In the genomic region with DNA sequence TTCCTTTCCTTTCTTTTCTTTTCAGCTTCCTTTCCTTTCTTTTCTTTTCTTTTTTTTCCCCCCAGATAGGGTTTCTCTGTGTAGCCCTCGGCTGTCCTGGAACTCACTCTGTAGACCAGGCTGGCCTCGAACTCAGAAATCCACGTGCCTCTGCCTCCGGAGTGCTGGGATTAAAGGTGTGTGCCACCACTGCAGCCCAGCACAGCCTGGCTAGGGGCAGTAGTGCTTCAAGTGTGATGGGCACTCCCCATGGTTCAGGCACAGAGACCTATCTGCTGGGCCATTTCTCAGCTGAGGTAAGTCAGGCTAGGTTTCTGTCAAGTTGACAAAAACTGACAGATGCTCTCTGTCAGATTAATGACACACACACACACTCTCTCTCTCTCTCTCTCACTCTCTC, we compare ENCODE assay signal across 30 mouse cellular contexts.
"Had no signal": no experiment of that assay in that cellular context is flagged by ENCODE, and none has a peak within 500 bp of the region (broad histone marks: within the 10 kb centered on the region; RNA-seq: fewer than 3 reads in every experiment).

No protein-coding gene starts in this region.

- H3K36me3 ChIP-seq: limb, embryonic 10.5 days; limb, embryonic 12.5 days; limb, embryonic 13.5 days; limb, embryonic 15.5 days; liver, embryonic 12.5 days; liver, embryonic 13.5 days; liver, embryonic 15.5 days; lung, embryonic 15.5 days; midbrain, embryonic 10.5 days; midbrain, embryonic 12.5 days; midbrain, embryonic 13.5 days; neural tube, embryonic 12.5 days had no signal

- DNase-seq: left cerebral cortex, postnatal 4 days; liver; liver, embryonic 13.5 days; liver, postnatal 0 days; lung, adult 18-20 months; lung, adult 2 months; lung, embryonic 14.5 days; lung, postnatal 10 days; lung, postnatal 14 days; lung, postnatal 36 days; lung, postnatal 4 days; midbrain, embryonic 14.5 days had no signal

- H3K9me3 ChIP-seq: limb, embryonic 10.5 days; limb, embryonic 12.5 days; limb, embryonic 13.5 days; limb, embryonic 15.5 days; liver, embryonic 12.5 days; liver, embryonic 13.5 days; liver, embryonic 15.5 days; lung, embryonic 15.5 days; megakaryocyte, embryonic 14.5 days; midbrain, embryonic 10.5 days; midbrain, embryonic 12.5 days; midbrain, embryonic 13.5 days; neural tube, embryonic 12.5 days had no signal

- H3K4me2 ChIP-seq: limb, embryonic 12.5 days; limb, embryonic 13.5 days; limb, embryonic 15.5 days; liver, embryonic 11.5 days; liver, embryonic 12.5 days; liver, embryonic 13.5 days; liver, embryonic 15.5 days; lung, embryonic 14.5 days; lung, embryonic 15.5 days; midbrain, embryonic 12.5 days; midbrain, embryonic 13.5 days; neural tube, embryonic 12.5 days had no signal

- ATAC-seq: liver, embryonic 12.5 days; liver, postnatal 0 days; lung, postnatal 0 days; midbrain, embryonic 13.5 days; midbrain, embryonic 16.5 days had no signal

- H3K4me3 ChIP-seq: limb, embryonic 10.5 days; limb, embryonic 12.5 days; limb, embryonic 13.5 days; limb, embryonic 15.5 days; liver, embryonic 12.5 days; liver, embryonic 13.5 days; liver, embryonic 15.5 days; lung, embryonic 15.5 days; megakaryocyte, embryonic 14.5 days; midbrain, embryonic 10.5 days; midbrain, embryonic 12.5 days; midbrain, embryonic 13.5 days; myocyte; neural tube, embryonic 12.5 days had no signal

- H3K9ac ChIP-seq: limb, embryonic 12.5 days; limb, embryonic 13.5 days; limb, embryonic 15.5 days; liver, embryonic 12.5 days; liver, embryonic 13.5 days; liver, embryonic 14.5 days; liver, embryonic 15.5 days; liver, postnatal 0 days; lung, embryonic 14.5 days; lung, embryonic 15.5 days; midbrain, embryonic 12.5 days; midbrain, embryonic 13.5 days; neural tube, embryonic 12.5 days had no signal

- H3K27me3 ChIP-seq: limb, embryonic 12.5 days; limb, embryonic 13.5 days; limb, embryonic 15.5 days; liver, embryonic 12.5 days; liver, embryonic 13.5 days; liver, embryonic 15.5 days; lung, embryonic 15.5 days; midbrain, embryonic 12.5 days; midbrain, embryonic 13.5 days; neural tube, embryonic 12.5 days had no signal

- H3K27ac ChIP-seq: limb, embryonic 10.5 days; limb, embryonic 12.5 days; limb, embryonic 13.5 days; limb, embryonic 15.5 days; liver, embryonic 12.5 days; liver, embryonic 13.5 days; liver, embryonic 14.5 days; liver, embryonic 15.5 days; lung, embryonic 15.5 days; macrophage; midbrain, embryonic 10.5 days; midbrain, embryonic 12.5 days; midbrain, embryonic 13.5 days; neural tube, embryonic 12.5 days had no signal
